Mouse (Mus musculus): ENCODE measurements around the gene Hnrnpc. TPM values are rescaled to one million over a fixed set of nuclear protein-coding genes. Genes with fewer than 3 reads are reported as not detected.

The Hnrnpc gene
- polyA plus RNA-seq, 1 experiment from 2014 or later: 631 TPM

- Histone ChIP-seq H3K9ac (peak overlapping the region; percentile 80; the same call in 1 of the 2 replicates), H3K27me3 (no peaks in the 10 kb centered on the region; the same call in 1 of the 2 replicates), H3K4me2 (peak overlapping the region; percentile 96), H3K4me1 (replicated peaks) (peaks cover 7% of the 10 kb centered on the region), H3K4me3 (peak overlapping the region; percentile 58; the same call in 1 of the 2 replicates), H3K9me3 (no peaks in the 10 kb centered on the region), H3K27ac (replicated peaks) (no peak overlapping the region), H3K36me3 (no peaks in the 10 kb centered on the region)
- no peak for ATAC-seq (ENCODE audit: low read depth)
- 64% methylated on average over 7 of the region's 7 CpGs for WGBS
These were observed 16.3 kb upstream of the Hnrnpc start for GRCm38 (mm10) chr14:52120169-52120568.

DNA sequence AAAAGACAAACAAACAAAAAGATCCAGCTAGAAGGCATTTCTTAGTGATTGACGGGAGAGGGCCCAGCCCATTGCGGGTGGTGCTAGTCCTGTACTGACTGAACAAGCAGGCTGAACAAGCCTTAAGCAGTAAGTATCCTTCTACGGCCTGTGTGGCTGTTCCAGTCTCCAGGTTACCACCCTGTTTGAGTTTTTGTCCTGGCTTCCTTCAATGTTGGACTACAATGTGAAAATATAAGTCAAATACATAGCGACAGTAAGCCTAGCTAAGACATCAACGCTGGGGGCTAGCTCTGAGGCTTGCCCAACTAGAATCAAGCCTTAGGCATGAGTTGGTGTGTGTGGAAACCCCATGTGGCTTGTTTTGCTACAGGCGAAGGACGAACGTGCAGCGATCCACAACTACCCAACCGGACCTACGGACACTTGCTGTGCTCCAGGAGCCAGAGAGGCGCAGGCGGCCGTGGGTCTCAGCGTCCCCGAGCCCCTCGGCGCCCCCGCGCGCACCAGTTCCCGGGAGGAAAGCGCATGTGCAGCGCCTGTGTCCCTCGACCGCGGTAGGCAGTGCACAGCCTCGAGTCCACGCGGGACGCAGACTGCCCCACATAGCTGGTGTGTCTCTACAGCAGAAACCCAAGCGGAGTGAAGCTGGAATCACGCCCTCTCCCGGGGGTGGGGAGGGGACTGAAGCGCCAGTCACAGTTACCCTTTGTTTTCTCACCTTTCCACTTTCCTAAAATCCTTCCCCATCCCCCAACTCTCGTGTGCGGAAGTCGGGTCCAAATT is 15.2 kb upstream of the Hnrnpc start:
- no peaks in the 10 kb centered on the region; the same call in 1 of the 2 replicates for H3K27me3 ChIP-seq
- ATAC-seq (ENCODE audit: low read depth): peak; percentile 92
- H3K4me3 ChIP-seq: peak overlapping the region; percentile 58
- H3K27ac ChIP-seq (replicated peaks): peak overlapping the region; percentile 77
- H3K4me2 ChIP-seq: peak overlapping the region; percentile 96
- peak overlapping the region; percentile 80 for H3K9ac ChIP-seq
- peaks cover 7% of the 10 kb centered on the region for H3K4me1 ChIP-seq (replicated peaks)
- no peaks in the 10 kb centered on the region for H3K36me3 ChIP-seq
- WGBS: 1% methylated on average over 38 of the region's 38 CpGs
- no peaks in the 10 kb centered on the region for H3K9me3 ChIP-seq

DNA sequence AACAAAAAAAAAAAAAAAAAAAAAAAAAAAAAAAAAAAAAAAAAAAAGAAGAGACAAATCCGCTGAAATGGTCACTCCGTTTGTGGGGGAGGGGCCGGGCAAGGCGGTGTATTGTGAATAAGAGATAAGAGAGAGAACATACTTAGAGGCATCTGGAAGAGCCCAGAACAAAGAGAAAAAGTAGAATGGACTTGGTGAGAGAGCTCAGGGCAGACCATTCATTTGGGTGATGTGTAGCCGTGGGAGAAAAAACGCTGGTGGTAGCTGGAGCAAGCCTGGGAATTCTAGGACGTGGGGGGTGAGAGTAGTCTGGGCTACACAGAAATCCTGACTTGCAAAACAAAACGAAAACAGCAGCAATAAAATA is 14.6 kb upstream of the Hnrnpc start:
- ATAC-seq (ENCODE audit: low read depth): peak; percentile 41
- Histone ChIP-seq H3K9ac (peak overlapping the region; percentile 80), H3K4me1 (replicated peaks) (peaks cover 7% of the 10 kb centered on the region), H3K27ac (replicated peaks) (peak overlapping the region; percentile 77; the same call in 1 of the 2 replicates), H3K4me2 (peak overlapping the region; percentile 96), H3K4me3 (peak overlapping the region; percentile 58), H3K27me3 (no peaks in the 10 kb centered on the region; the same call in 1 of the 2 replicates), H3K36me3 (no peaks in the 10 kb centered on the region), H3K9me3 (no peaks in the 10 kb centered on the region)
- 23% methylated on average over 8 of the region's 8 CpGs for WGBS

GRCm38 (mm10) chr14:52117241-52117640 is 13.4 kb upstream of the Hnrnpc start:
- Histone ChIP-seq H3K4me2 (no peak overlapping the region), H3K27me3 (no peaks in the 10 kb centered on the region; the same call in 1 of the 2 replicates), H3K9ac (no peak overlapping the region), H3K9me3 (no peaks in the 10 kb centered on the region), H3K27ac (replicated peaks) (no peak overlapping the region), H3K4me3 (no peak overlapping the region), H3K36me3 (no peaks in the 10 kb centered on the region), H3K4me1 (replicated peaks) (peaks cover 7% of the 10 kb centered on the region)
- ATAC-seq (ENCODE audit: low read depth): no peak
- 95% methylated on average over 5 of the region's 5 CpGs for WGBS

- Histone ChIP-seq H3K4me1 (replicated peaks) (peaks cover 7% of the 10 kb centered on the region; the same call in 1 of the 2 replicates), H3K27ac (replicated peaks) (no peak overlapping the region), H3K36me3 (no peaks in the 10 kb centered on the region), H3K4me2 (no peak overlapping the region), H3K9me3 (no peaks in the 10 kb centered on the region), H3K9ac (no peak overlapping the region), H3K4me3 (no peak overlapping the region), H3K27me3 (no peaks in the 10 kb centered on the region)
- ATAC-seq (ENCODE audit: low read depth): no peak
- WGBS: 75% methylated on average over 1 of the region's 1 CpGs
These were observed 10.3 kb upstream of the Hnrnpc start for GRCm38 (mm10) chr14:52114101-52114500.

GRCm38 (mm10) chr14:52110346-52110745 is 6.5 kb upstream of the Hnrnpc start, which contains the start of gene Rpgrip1:
TSS of gene Rpgrip1 (plus strand) at chr14:52110704.
- Histone ChIP-seq H3K27me3 (no peaks in the 10 kb centered on the region), H3K4me1 (replicated peaks) (no peaks in the 10 kb centered on the region), H3K9ac (no peak within 1 kb of the TSS), H3K36me3 (no peaks in the 10 kb centered on the region), H3K4me2 (no peak within 1 kb of the TSS), H3K9me3 (no peaks in the 10 kb centered on the region), H3K4me3 (no peak within 1 kb of the TSS), H3K27ac (replicated peaks) (no peak within 1 kb of the TSS)
- no peak for ATAC-seq (ENCODE audit: low read depth)
- 92% methylated on average over 4 of the region's 4 CpGs for whole genome bisulfite sequencing

DNA sequence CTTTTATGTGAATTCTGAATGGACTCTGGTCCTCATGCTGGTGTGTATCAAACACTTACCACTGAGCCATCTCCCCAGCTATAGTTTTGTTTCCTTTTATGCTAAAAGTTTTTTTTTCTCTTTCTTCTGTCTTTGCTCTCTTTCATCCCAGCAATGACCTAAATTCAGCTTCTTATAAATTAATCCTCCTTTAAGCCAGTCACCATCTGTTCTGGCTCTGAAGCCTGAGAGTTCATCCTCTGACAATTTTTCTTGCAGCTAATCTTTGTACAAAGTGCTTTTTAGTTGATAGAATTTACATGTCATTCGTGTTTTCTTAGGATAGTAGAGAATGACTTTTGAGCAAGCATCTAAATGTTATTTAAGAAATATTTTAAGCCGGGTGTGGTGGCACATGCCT is 4.2 kb upstream of the Hnrnpc start:
- 82% methylated on average over 2 of the region's 2 CpGs for WGBS
- no peak overlapping the region for H3K4me3 ChIP-seq
- no peak overlapping the region for H3K4me2 ChIP-seq
- ATAC-seq (ENCODE audit: low read depth): no peak
- H3K9me3 ChIP-seq: no peaks in the 10 kb centered on the region
- H3K27ac ChIP-seq (replicated peaks): no peak overlapping the region
- peaks cover 2% of the 10 kb centered on the region; the same call in 1 of the 2 replicates for H3K4me1 ChIP-seq (replicated peaks)
- H3K36me3 ChIP-seq: no peaks in the 10 kb centered on the region
- H3K9ac ChIP-seq: no peak overlapping the region
- H3K27me3 ChIP-seq: no peaks in the 10 kb centered on the region

GRCm38 (mm10) chr14:52106741-52107140 is 2.9 kb upstream of the Hnrnpc start:
- no peak overlapping the region for H3K4me3 ChIP-seq
- H3K27me3 ChIP-seq: no peaks in the 10 kb centered on the region
- peaks cover 15% of the 10 kb centered on the region for H3K4me1 ChIP-seq (replicated peaks)
- H3K36me3 ChIP-seq: peaks cover 5% of the 10 kb centered on the region; the same call in 1 of the 2 replicates
- H3K9me3 ChIP-seq: no peaks in the 10 kb centered on the region
- H3K9ac ChIP-seq: no peak overlapping the region
- H3K27ac ChIP-seq (replicated peaks): peak overlapping the region; percentile 67
- 27% methylated on average over 10 of the region's 10 CpGs for WGBS
- no peak for ATAC-seq (ENCODE audit: low read depth)
- 0 out of 2 replicates have a peak overlapping the region, but pooled peaks have one; percentile 11 for H3K4me2 ChIP-seq

GRCm38 (mm10) chr14:52105308-52105707 is 1.5 kb upstream of the Hnrnpc start:
- Histone ChIP-seq H3K4me3 (no peak overlapping the region), H3K9me3 (no peaks in the 10 kb centered on the region), H3K4me2 (no peak overlapping the region), H3K9ac (no peak overlapping the region), H3K27me3 (no peaks in the 10 kb centered on the region), H3K36me3 (peaks cover 10% of the 10 kb centered on the region), H3K27ac (replicated peaks) (no peak overlapping the region), H3K4me1 (replicated peaks) (peaks cover 29% of the 10 kb centered on the region)
- WGBS: 74% methylated on average over 2 of the region's 2 CpGs
- no peak for ATAC-seq (ENCODE audit: low read depth)

- ATAC-seq (ENCODE audit: low read depth): no peak
- Histone ChIP-seq H3K4me3 (peak overlapping the region; percentile 35), H3K9ac (peak overlapping the region; percentile 70), H3K4me1 (replicated peaks) (peaks cover 34% of the 10 kb centered on the region), H3K9me3 (no peaks in the 10 kb centered on the region), H3K36me3 (peaks cover 10% of the 10 kb centered on the region), H3K4me2 (peak overlapping the region; percentile 67), H3K27ac (replicated peaks) (peak overlapping the region; percentile 92), H3K27me3 (no peaks in the 10 kb centered on the region)
- 38% methylated on average over 7 of the region's 7 CpGs for WGBS
These were observed 953 bp upstream of the Hnrnpc start for GRCm38 (mm10) chr14:52104677-52105285.

GRCm38 (mm10) chr14:52103474-52103855 is 363 bp downstream of the Hnrnpc start:
- Histone ChIP-seq H3K27me3 (no peaks in the 10 kb centered on the region), H3K9me3 (no peaks in the 10 kb centered on the region), H3K9ac (peak overlapping the region; percentile 86), H3K36me3 (peaks cover 10% of the 10 kb centered on the region), H3K4me2 (peak overlapping the region; percentile 87), H3K4me1 (replicated peaks) (peaks cover 44% of the 10 kb centered on the region), H3K27ac (replicated peaks) (peak overlapping the region; percentile 95), H3K4me3 (peak overlapping the region; percentile 87)
- peak; percentile 56 for ATAC-seq (ENCODE audit: low read depth)
- WGBS: 2% methylated on average over 30 of the region's 30 CpGs
